Mouse (Mus musculus): Measurements from ENCODE around the gene Vars. TPM values are rescaled to one million over a fixed set of nuclear protein-coding genes. Genes with fewer than 3 reads are reported as not detected.

Vars gene
- polyA plus RNA-seq, 2 experiments = 88.3 to 163 TPM

- H3K4me3 ChIP-seq (replicated peaks; ENCODE audit: low read length) = peak overlapping the region; percentile 61
- TF ChIP-seq POLR2A (IDR thresholded peaks at IDR 0.05; ENCODE audit: borderline replicate concordance, extremely low read depth, insufficient read depth, insufficient read length) = no peak
- H3K4me2 ChIP-seq (replicated peaks; ENCODE audit: low read depth, low read length, severe bottlenecking) = peak overlapping the region; percentile 89
- ATAC-seq (ENCODE audit: low FRiP score, low read depth) (no peak), DNase-seq (ENCODE audit: low spot score) (no peak)
- peaks cover 21% of the 10 kb centered on the region for H3K4me1 ChIP-seq (ENCODE audit: control insufficient read depth, insufficient read depth, low read length)
- H3K27ac ChIP-seq (replicated peaks; ENCODE audit: low read depth, low read length) = no peak overlapping the region; the same call in 1 of the 2 replicates
- 33% methylated on average over 14 of the region's 14 CpGs for WGBS
- peak overlapping the region; percentile 80 for H3K9ac ChIP-seq (ENCODE audit: low read depth, low read length, severe bottlenecking)
- H3K27me3 ChIP-seq (ENCODE audit: control insufficient read depth, insufficient read depth, low read length) = peaks cover 3% of the 10 kb centered on the region
- H3K9me3 ChIP-seq (ENCODE audit: control insufficient read depth, low read length) = no peaks in the 10 kb centered on the region
- peaks cover 61% of the 10 kb centered on the region for H3K36me3 ChIP-seq (ENCODE audit: control insufficient read depth, insufficient read depth, low read length)
Observed at GRCm38 (mm10) chr17:35060071-35060470, 59.3 kb downstream of the Vars start.

GRCm38 (mm10) chr17:35060737-35061297 lies 60.0 kb downstream of the Vars start:
- no peak for ATAC-seq (ENCODE audit: low FRiP score, low read depth)
- 55% methylated on average over 22 of the region's 22 CpGs for WGBS
- Histone ChIP-seq H3K9me3 (ENCODE audit: control insufficient read depth, low read length) (no peaks in the 10 kb centered on the region), H3K27me3 (ENCODE audit: control insufficient read depth, insufficient read depth, low read length) (peaks cover 9% of the 10 kb centered on the region), H3K4me3 (replicated peaks; ENCODE audit: low read length) (peak overlapping the region; percentile 61), H3K4me1 (ENCODE audit: control insufficient read depth, insufficient read depth, low read length) (peaks cover 27% of the 10 kb centered on the region), H3K36me3 (ENCODE audit: control insufficient read depth, insufficient read depth, low read length) (peaks cover 54% of the 10 kb centered on the region), H3K9ac (ENCODE audit: low read depth, low read length, severe bottlenecking) (no peak overlapping the region; the same call in 1 of the 2 replicates), H3K27ac (replicated peaks; ENCODE audit: low read depth, low read length) (no peak overlapping the region), H3K4me2 (replicated peaks; ENCODE audit: low read depth, low read length, severe bottlenecking) (peak overlapping the region; percentile 89)
- no peak for TF ChIP-seq POLR2A (IDR thresholded peaks at IDR 0.05; ENCODE audit: borderline replicate concordance, extremely low read depth, insufficient read depth, insufficient read length)
- DNase-seq (ENCODE audit: low spot score) = no peak

GRCm38 (mm10) chr17:35061299-35061698 lies 60.5 kb downstream of the Vars start:
- Histone ChIP-seq H3K36me3 (ENCODE audit: control insufficient read depth, insufficient read depth, low read length) (peaks cover 49% of the 10 kb centered on the region), H3K9ac (ENCODE audit: low read depth, low read length, severe bottlenecking) (no peak overlapping the region), H3K27me3 (ENCODE audit: control insufficient read depth, insufficient read depth, low read length) (peaks cover 14% of the 10 kb centered on the region), H3K9me3 (ENCODE audit: control insufficient read depth, low read length) (no peaks in the 10 kb centered on the region), H3K27ac (replicated peaks; ENCODE audit: low read depth, low read length) (no peak overlapping the region), H3K4me2 (replicated peaks; ENCODE audit: low read depth, low read length, severe bottlenecking) (no peak overlapping the region), H3K4me3 (replicated peaks; ENCODE audit: low read length) (no peak overlapping the region), H3K4me1 (ENCODE audit: control insufficient read depth, insufficient read depth, low read length) (peaks cover 27% of the 10 kb centered on the region)
- no peak for TF ChIP-seq POLR2A (IDR thresholded peaks at IDR 0.05; ENCODE audit: borderline replicate concordance, extremely low read depth, insufficient read depth, insufficient read length)
- no peak for ATAC-seq (ENCODE audit: low FRiP score, low read depth)
- WGBS = 80% methylated on average over 8 of the region's 8 CpGs
- DNase-seq (ENCODE audit: low spot score) = no peak

- Histone ChIP-seq H3K9ac (ENCODE audit: low read depth, low read length, severe bottlenecking) (no peak overlapping the region), H3K4me1 (ENCODE audit: control insufficient read depth, insufficient read depth, low read length) (peaks cover 27% of the 10 kb centered on the region), H3K4me3 (replicated peaks; ENCODE audit: low read length) (no peak overlapping the region), H3K36me3 (ENCODE audit: control insufficient read depth, insufficient read depth, low read length) (peaks cover 32% of the 10 kb centered on the region), H3K4me2 (replicated peaks; ENCODE audit: low read depth, low read length, severe bottlenecking) (no peak overlapping the region), H3K27ac (replicated peaks; ENCODE audit: low read depth, low read length) (no peak overlapping the region), H3K27me3 (ENCODE audit: control insufficient read depth, insufficient read depth, low read length) (peaks cover 23% of the 10 kb centered on the region), H3K9me3 (ENCODE audit: control insufficient read depth, low read length) (no peaks in the 10 kb centered on the region)
- no peak for ATAC-seq (ENCODE audit: low FRiP score, low read depth)
- DNase-seq (ENCODE audit: low spot score) = no peak
- 91% methylated on average over 3 of the region's 3 CpGs for WGBS
- TF ChIP-seq POLR2A (IDR thresholded peaks at IDR 0.05; ENCODE audit: borderline replicate concordance, extremely low read depth, insufficient read depth, insufficient read length) = no peak
Observed at GRCm38 (mm10) chr17:35063466-35063865, 62.7 kb downstream of the Vars start.

- 0 out of 2 replicates have a peak overlapping the region, but pooled peaks have one; percentile 20 for H3K27ac ChIP-seq (replicated peaks; ENCODE audit: low read depth, low read length)
- H3K27me3 ChIP-seq (ENCODE audit: control insufficient read depth, insufficient read depth, low read length) = peaks cover 23% of the 10 kb centered on the region
- H3K4me2 ChIP-seq (replicated peaks; ENCODE audit: low read depth, low read length, severe bottlenecking) = peak overlapping the region; percentile 56
- ATAC-seq (ENCODE audit: low FRiP score, low read depth) = no peak
- H3K9me3 ChIP-seq (ENCODE audit: control insufficient read depth, low read length) = no peaks in the 10 kb centered on the region
- peaks cover 32% of the 10 kb centered on the region for H3K36me3 ChIP-seq (ENCODE audit: control insufficient read depth, insufficient read depth, low read length)
- peaks cover 27% of the 10 kb centered on the region for H3K4me1 ChIP-seq (ENCODE audit: control insufficient read depth, insufficient read depth, low read length)
- 26% methylated on average over 10 of the region's 10 CpGs for WGBS
- no peak for DNase-seq (ENCODE audit: low spot score)
- TF ChIP-seq POLR2A (IDR thresholded peaks at IDR 0.05; ENCODE audit: borderline replicate concordance, extremely low read depth, insufficient read depth, insufficient read length) = no peak
- H3K4me3 ChIP-seq (replicated peaks; ENCODE audit: low read length) = peak overlapping the region; percentile 25; the same call in 1 of the 2 replicates
- H3K9ac ChIP-seq (ENCODE audit: low read depth, low read length, severe bottlenecking) = 0 out of 2 replicates have a peak overlapping the region, but pooled peaks have one; percentile 25
Observed at GRCm38 (mm10) chr17:35064378-35064877, 63.6 kb downstream of the Vars start.

Data from limb, embryonic 14.5 days (tissue).